Mouse (Mus musculus): ENCODE measurements around the gene Kmt2c. TPM values are rescaled to one million over a fixed set of nuclear protein-coding genes. Genes with fewer than 3 reads are reported as not detected.

Kmt2c gene
- total and polyA plus RNA-seq, 3 experiments: 6.7 to 14.6 (median 12.7) TPM

DNA sequence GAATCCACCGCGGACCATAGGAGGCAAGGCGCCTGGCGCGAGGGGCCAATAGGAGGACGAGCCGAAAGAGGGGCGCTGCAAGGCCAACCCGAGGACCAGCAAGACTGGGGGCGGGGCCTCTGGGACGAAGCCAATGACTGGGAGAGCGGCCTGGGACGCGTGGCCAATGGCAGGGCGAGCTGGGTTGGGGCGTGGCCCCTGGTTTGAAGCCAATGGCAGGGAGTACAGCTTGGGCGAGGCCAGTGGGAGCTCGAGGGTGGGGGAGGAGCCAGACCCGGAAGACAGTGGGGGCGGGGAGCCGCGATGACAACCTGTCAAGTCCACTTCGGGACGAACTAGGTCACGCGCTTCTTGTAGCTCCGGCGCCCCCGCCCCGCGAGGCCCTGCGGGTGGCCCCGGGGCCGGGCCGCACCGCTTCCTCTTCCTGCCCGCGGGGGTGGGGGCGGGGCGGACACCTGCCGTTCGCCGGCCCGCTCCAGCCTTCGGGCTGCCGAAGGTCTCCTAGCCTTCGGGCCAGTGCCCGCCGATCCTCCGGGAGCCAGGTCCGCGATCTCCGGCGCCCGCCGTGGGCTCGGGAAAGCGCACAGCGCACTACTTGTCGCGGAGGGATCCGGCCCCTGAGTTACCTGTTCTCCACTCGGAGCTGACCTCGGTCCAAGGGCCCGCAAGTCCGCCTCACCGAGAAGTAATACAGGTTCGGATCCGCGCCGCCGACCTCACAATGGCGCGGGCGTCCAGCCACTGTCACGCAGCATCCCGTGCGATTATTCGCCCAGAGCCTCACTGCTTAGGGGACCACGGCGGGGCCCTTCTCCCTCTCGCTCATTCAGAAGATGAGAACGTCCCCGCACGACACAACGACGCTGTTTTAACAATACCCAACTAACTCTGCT lies 31.2 kb upstream of the Kmt2c start (continued):
- TF ChIP-seq NRF1 (IDR thresholded peaks at IDR 0.05; ENCODE audit: low read depth, low read length): 0 out of 2 replicates have a peak, but pooled peaks have one; percentile 29
- TF ChIP-seq MAZ (IDR thresholded peaks at IDR 0.05; ENCODE audit: low read depth, low read length): peak; percentile 97
- 0 out of 2 replicates have a peak, but pooled peaks have one; percentile 22 for TF ChIP-seq ZKSCAN1 (IDR thresholded peaks at IDR 0.05; ENCODE audit: borderline replicate concordance, low read depth, low read length)
- peak; percentile 65 for TF ChIP-seq MEF2A (IDR thresholded peaks at IDR 0.05; ENCODE audit: borderline replicate concordance, low read depth, low read length)
- 0 out of 2 replicates have a peak, but pooled peaks have one; percentile 19 for TF ChIP-seq POLR2AphosphoS2 (IDR thresholded peaks at IDR 0.05; ENCODE audit: low read depth, low read length)
- TF ChIP-seq MAX (IDR thresholded peaks at IDR 0.05; ENCODE audit: low read length): peak; percentile 53
- peak; percentile 95 for TF ChIP-seq CHD2 (IDR thresholded peaks at IDR 0.05; ENCODE audit: low read length)
- no peak for TF ChIP-seq E2F4 (IDR thresholded peaks at IDR 0.05; ENCODE audit: insufficient replicate concordance, low read depth, low read length)
- TF ChIP-seq MYC (IDR thresholded peaks at IDR 0.05; ENCODE audit: low read depth, low read length): peak; percentile 58; the same call in 1 of the 2 replicates
- no peak for TF ChIP-seq GABPA (IDR thresholded peaks at IDR 0.05; ENCODE audit: insufficient replicate concordance, low read depth, low read length)
- peak; percentile 74 for TF ChIP-seq IRF4 (IDR thresholded peaks at IDR 0.05; ENCODE audit: low read depth, low read length)
- no peak for TF ChIP-seq ZC3H11A (IDR thresholded peaks at IDR 0.05; ENCODE audit: low read depth, low read length)
- peak; percentile 57; the same call in 1 of the 2 replicates for TF ChIP-seq RCOR1 (conservative IDR thresholded peaks at IDR 0.05; ENCODE audit: low read depth, low read length)
- TF ChIP-seq USF2 (conservative IDR thresholded peaks at IDR 0.05; ENCODE audit: low read depth, low read length): no peak
- TF ChIP-seq ETS1 (conservative IDR thresholded peaks at IDR 0.05; ENCODE audit: low read depth, low read length): peak; percentile 67
- peak; percentile 97 for TF ChIP-seq ELF1 (IDR thresholded peaks at IDR 0.05; ENCODE audit: low read depth, low read length)

GRCm38 (mm10) chr5:25528851-25529528 lies 30.4 kb upstream of the Kmt2c start:
- Histone ChIP-seq H3K4me1 (ENCODE audit: control insufficient read depth in 1 of 2, insufficient read depth in 2 of 2) (peaks cover 0 to 17% of the 10 kb centered on the region in 2 experiments; a peak in 2 of 4 replicates), H3K79me2 (replicated peaks; ENCODE audit: control insufficient read depth, extremely low read depth, insufficient read depth, poor library complexity, severe bottlenecking) (no peaks in the 10 kb centered on the region), H3K9me3 (replicated peaks; ENCODE audit: low read length) (no peaks in the 10 kb centered on the region), H3K4me3 (replicated peaks in 1 of 3; ENCODE audit: low read depth in 2 of 3, low read length in 2 of 3, poor library complexity in 1 of 3) (peak overlapping the region; percentile 66 to 74 (median 71)), H3K27me3 (replicated peaks) (no peaks in the 10 kb centered on the region), H3K27ac (ENCODE audit: insufficient read depth, low read depth) (no peak overlapping the region), H3K9ac (ENCODE audit: insufficient read depth, low read depth) (peak overlapping the region; percentile 66), H3K36me3 (replicated peaks in 1 of 2; ENCODE audit: control insufficient read depth in 1 of 2, insufficient read depth in 1 of 2, low read length in 1 of 2) (no peaks in the 10 kb centered on the region), H3K4me2 (ENCODE audit: insufficient read depth, low read depth, poor library complexity, severe bottlenecking) (peak overlapping the region; percentile 69)
- peak; percentile 4 for DNase-seq (ENCODE audit: extremely low read depth)
- dilution Hi-C loops (cut with MboI; ENCODE audit: extremely low pct_ligation_motif_present, extremely low pct_unique_long_range_greater_than_20kb, low sequenced_read_pairs) (no loop called here), in situ Hi-C loops (cut with MboI; ENCODE audit: low pct_ligation_motif_present, low pct_unique_long_range_greater_than_20kb, low sequenced_read_pairs) (no loop called here)
- no peak for TF ChIP-seq HCFC1 (IDR thresholded peaks at IDR 0.05; ENCODE audit: low read depth, low read length)
- 0 out of 2 replicates have a peak, but pooled peaks have one; percentile 5 for TF ChIP-seq SIN3A (IDR thresholded peaks at IDR 0.05; ENCODE audit: low read length)
